Mouse (Mus musculus): Measurements from ENCODE around the gene Gm49380. TPM values are rescaled to one million over a fixed set of nuclear protein-coding genes. Genes with fewer than 3 reads are reported as not detected.
"Not testable (repeated sequence)": the region's sequence is repeated elsewhere in the genome, so short reads cannot be mapped to it uniquely, and the experiment has no call there.

Gene Gm49380
- total RNA-seq, 2 experiments from 2014 or later = 0.14 to 0.29 TPM

- peak; percentile 86 to 92 for DNase-seq (ENCODE audit: low spot score in 2 of 2)
These were observed 12.5 kb upstream of the Gm49380 start for GRCm38 (mm10) chr9:44125546-44126428.

GRCm38 (mm10) chr9:44125026-44125425 lies 11.7 kb upstream of the Gm49380 start:
- no peak for DNase-seq (ENCODE audit: low spot score in 2 of 2)

- no peak for DNase-seq (ENCODE audit: low spot score in 2 of 2)
These were observed 11.0 kb upstream of the Gm49380 start for GRCm38 (mm10) chr9:44124317-44124716.

GRCm38 (mm10) chr9:44119948-44120465 lies 6.7 kb upstream of the Gm49380 start:
- no peak for DNase-seq (ENCODE audit: low spot score in 2 of 2)

GRCm38 (mm10) chr9:44119011-44119410 lies 5.7 kb upstream of the Gm49380 start:
- no peak for DNase-seq (ENCODE audit: low spot score in 2 of 2)

GRCm38 (mm10) chr9:44116182-44116581 lies 2.9 kb upstream of the Gm49380 start:
- DNase-seq (ENCODE audit: low spot score in 2 of 2) = no peak

GRCm38 (mm10) chr9:44115599-44115998 lies 2.3 kb upstream of the Gm49380 start:
- no peak for DNase-seq (ENCODE audit: low spot score in 2 of 2)

- no peak for DNase-seq (ENCODE audit: low spot score in 2 of 2)
These were observed 1.2 kb upstream of the Gm49380 start for GRCm38 (mm10) chr9:44114453-44114852.

GRCm38 (mm10) chr9:44111909-44112308 lies 1.4 kb downstream of the Gm49380 start:
- not testable (repeated sequence) for DNase-seq (ENCODE audit: low spot score in 2 of 2)

- peak; percentile 81 to 84 for DNase-seq (ENCODE audit: low spot score in 2 of 2)
These were observed 3.8 kb downstream of the Gm49380 start for GRCm38 (mm10) chr9:44109360-44110095.

GRCm38 (mm10) chr9:44108269-44109055 lies 4.8 kb downstream of the Gm49380 start:
- no peak for DNase-seq (ENCODE audit: low spot score in 2 of 2)

- DNase-seq (ENCODE audit: low spot score in 2 of 2) = no peak
These were observed 5.6 kb downstream of the Gm49380 start for GRCm38 (mm10) chr9:44107557-44108179.

GRCm38 (mm10) chr9:44107110-44107509 lies 6.2 kb downstream of the Gm49380 start, which contains the start of gene C1qtnf5:
C1qtnf5 (plus strand) TSS chr9:44107245.
- peak; percentile 68 to 86 for DNase-seq (ENCODE audit: low spot score in 2 of 2)

- no peak for DNase-seq (ENCODE audit: low spot score in 2 of 2)
These were observed 6.7 kb downstream of the Gm49380 start for GRCm38 (mm10) chr9:44106596-44106995.

- no peak for DNase-seq (ENCODE audit: low spot score in 2 of 2)
These were observed 7.1 kb downstream of the Gm49380 start for GRCm38 (mm10) chr9:44106182-44106581.

GRCm38 (mm10) chr9:44105781-44106180 lies 7.5 kb downstream of the Gm49380 start:
- DNase-seq (ENCODE audit: low spot score in 2 of 2) = no peak

GRCm38 (mm10) chr9:44104881-44105280 lies 8.4 kb downstream of the Gm49380 start:
- DNase-seq (ENCODE audit: low spot score in 2 of 2) = no peak

- no peak for DNase-seq (ENCODE audit: low spot score in 2 of 2)
These were observed 11.8 kb downstream of the Gm49380 start, which contains the start of gene Mfrp for GRCm38 (mm10) chr9:44101490-44101889. Mfrp (plus strand) TSS chr9:44101729.

- peak; percentile 65 for DNase-seq (ENCODE audit: low spot score in 2 of 2)
These were observed 16.8 kb downstream of the Gm49380 start for GRCm38 (mm10) chr9:44096536-44096935.

GRCm38 (mm10) chr9:44095781-44096180 lies 17.5 kb downstream of the Gm49380 start:
- DNase-seq (ENCODE audit: low spot score in 2 of 2) = no peak

All from layer of hippocampus, postnatal 14 days (tissue).